Mouse (Mus musculus) testis, adult 2 months (tissue): ENCODE measurements around the gene Mbnl1.

ENCODE experiments used
- CTCF ChIP-seq: fragments of 200-500 bp; IDR thresholded peaks from 2 replicates; pipeline ENCODE4 v1.5.1; 2012; ENCODE audit warnings: low read depth, mild to moderate bottlenecking, inconsistent platforms, low read length, moderate library complexity; ENCODE audit not compliant: control insufficient read depth, insufficient read depth, insufficient replicate concordance
- POLR2A ChIP-seq: fragments of 200-500 bp; IDR thresholded peaks from 2 replicates; pipeline ENCODE4 v1.6.1; 2012; ENCODE audit warnings: low read depth, mild to moderate bottlenecking, inconsistent platforms, low read length, moderate library complexity; ENCODE audit not compliant: control insufficient read depth

DNA sequence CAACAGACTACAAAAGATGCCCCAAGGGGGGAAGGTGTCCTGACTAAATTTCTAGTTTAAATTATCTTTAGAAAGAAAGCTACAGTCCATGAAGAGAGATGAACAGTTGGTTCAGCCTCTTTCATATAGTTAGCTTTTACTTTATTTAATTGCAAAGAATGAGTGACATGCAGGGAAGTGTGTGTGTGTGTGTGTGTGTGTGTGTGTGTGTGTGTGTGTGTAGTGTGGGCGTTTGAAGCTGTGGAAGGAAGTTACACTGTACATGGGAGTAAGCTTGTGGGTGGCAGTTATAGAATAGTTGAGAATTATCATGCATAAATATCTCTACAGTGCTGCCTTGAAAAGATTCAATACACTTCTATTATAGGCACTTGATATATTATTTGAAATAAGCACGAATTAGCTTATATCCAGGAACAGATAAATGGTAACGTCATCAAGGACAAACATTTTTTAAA lies 14.1 kb downstream of the Mbnl1 start:
- TF ChIP-seq CTCF (no peak), POLR2A (no peak)
